Mouse (Mus musculus) MEL (cell line): ENCODE results near the gene Ttc30b. TPM values are rescaled to one million over a fixed set of nuclear protein-coding genes. Genes with fewer than 3 reads are reported as not detected.

Source experiments
- DNase-seq: peaks from one replicate; pipeline ENCODE4 v3.0.0; 2011; ENCODE audit warnings: low read depth, low spot score
- H3K27ac ChIP-seq: 2 replicates; pipeline ENCODE4 v1.5.1; 2012; ENCODE audit warnings: low read depth, mild to moderate bottlenecking, control low read depth, low read length, moderate library complexity; ENCODE audit not compliant: control insufficient read depth
- H3K27me3 ChIP-seq, 2 experiments: fragments of 150-350 bp in 1 of 2; sonication (generic) in 1 of 2; 2 replicates each; pipeline ENCODE4 v1.6.1; 2012; ENCODE audit warnings: low read length in 2 of 2, mild to moderate bottlenecking in 2 of 2, improper control_type of control experiment in 1 of 2, moderate library complexity in 1 of 2; ENCODE audit not compliant: insufficient read depth in 2 of 2, control insufficient read depth in 1 of 2
- H3K36me3 ChIP-seq, 2 experiments: 2 replicates each; pipeline ENCODE4 v1.6.1; 2012 to 2014; ENCODE audit warnings: low read length in 2 of 2, improper control_type of control experiment in 1 of 2, inconsistent platforms in 1 of 2, mild to moderate bottlenecking in 1 of 2; ENCODE audit not compliant: insufficient read depth in 2 of 2, control insufficient read depth in 1 of 2
- H3K4me1 ChIP-seq, 2 experiments: fragments of 150-350 bp in 1 of 2; sonication (generic) in 1 of 2; 2 replicates each; pipeline ENCODE4 v1.6.1; 2012; ENCODE audit warnings: low read length in 2 of 2, improper control_type of control experiment in 1 of 2, mild to moderate bottlenecking in 1 of 2; ENCODE audit not compliant: insufficient read depth in 2 of 2, control insufficient read depth in 1 of 2
- H3K4me3 ChIP-seq, 2 experiments: fragments of 150-350 bp in 1 of 2; sonication (generic) in 1 of 2; 2 replicates each; pipeline ENCODE4 v1.5.1; 2012; ENCODE audit warnings: low read depth in 2 of 2, low read length in 2 of 2, mild to moderate bottlenecking in 2 of 2, moderate library complexity in 2 of 2, control low read depth in 1 of 2, improper control_type of control experiment in 1 of 2; ENCODE audit not compliant: control insufficient read depth in 1 of 2, insufficient read depth in 1 of 2
- H3K79me2 ChIP-seq: 2 replicates; pipeline ENCODE4 v1.6.1; 2012; ENCODE audit warnings: mild to moderate bottlenecking, low read length, moderate library complexity; ENCODE audit not compliant: control insufficient read depth, poor library complexity, insufficient read depth
- H3K9ac ChIP-seq: 2 replicates; pipeline ENCODE4 v1.6.1; 2012; ENCODE audit warnings: low read depth, mild to moderate bottlenecking, control low read depth, low read length, moderate library complexity; ENCODE audit not compliant: control insufficient read depth, poor library complexity, severe bottlenecking
- H3K9me3 ChIP-seq: fragments of 150-350 bp; sonication (generic); replicated peaks from 2 replicates; pipeline ENCODE4 v1.6.1; 2012; ENCODE audit warnings: mild to moderate bottlenecking, low read length, improper control_type of control experiment, moderate library complexity; ENCODE audit not compliant: insufficient read depth
- CHD1 ChIP-seq: IDR thresholded peaks from 2 replicates; pipeline ENCODE4 v1.6.1; 2012; ENCODE audit warnings: low read depth, mild to moderate bottlenecking, inconsistent platforms, low read length, improper control_type of control experiment
- CTCF ChIP-seq, 3 experiments: IDR thresholded peaks in 2 of 3; conservative IDR thresholded peaks in 1 of 3; 2 replicates each; pipeline ENCODE4 v1.5.1; 2011 to 2012; ENCODE audit warnings: low read length in 3 of 3, low read depth in 2 of 3, mild to moderate bottlenecking in 2 of 3, improper control_type of control experiment in 1 of 3, inconsistent platforms in 1 of 3, mixed read lengths in 1 of 3, moderate library complexity in 1 of 3; ENCODE audit not compliant: control insufficient read depth in 1 of 3, insufficient read depth in 1 of 3, poor library complexity in 1 of 3, severe bottlenecking in 1 of 3
- E2F4 ChIP-seq: IDR thresholded peaks from 2 replicates; pipeline ENCODE4 v1.6.1; 2011; ENCODE audit warnings: low read depth, low read length, improper control_type of control experiment, borderline replicate concordance
- ELF1 ChIP-seq: IDR thresholded peaks from 2 replicates; pipeline ENCODE4 v1.6.1; 2014; ENCODE audit warnings: low read depth, mild to moderate bottlenecking, inconsistent platforms, low read length, improper control_type of control experiment, moderate library complexity
- GATA1 ChIP-seq: IDR thresholded peaks from 2 replicates; pipeline ENCODE4 v1.6.1; 2011; ENCODE audit warnings: low read depth, low read length, improper control_type of control experiment
- KAT2A ChIP-seq: conservative IDR thresholded peaks from 2 replicates; pipeline ENCODE4 v1.6.1; 2012; ENCODE audit warnings: low read depth, low read length, improper control_type of control experiment, inconsistent platforms
- MAFK ChIP-seq: IDR thresholded peaks from 2 replicates; pipeline ENCODE4 v1.6.1; 2011; ENCODE audit warnings: low read depth, mild to moderate bottlenecking, low read length, improper control_type of control experiment, borderline replicate concordance
- MAX ChIP-seq: IDR thresholded peaks from 2 replicates; pipeline ENCODE4 v1.6.1; 2011; ENCODE audit warnings: low read length, improper control_type of control experiment
- MAZ ChIP-seq: IDR thresholded peaks from 2 replicates; pipeline ENCODE4 v1.6.1; 2012; ENCODE audit warnings: low read depth, mild to moderate bottlenecking, inconsistent platforms, low read length, improper control_type of control experiment
- MYB ChIP-seq: IDR thresholded peaks from 2 replicates; pipeline ENCODE4 v1.6.1; 2011; ENCODE audit warnings: mild to moderate bottlenecking, low read depth, low read length, improper control_type of control experiment
- MYC ChIP-seq: IDR thresholded peaks from 2 replicates; pipeline ENCODE4 v1.6.1; 2011; ENCODE audit warnings: low read depth, mild to moderate bottlenecking, low read length, improper control_type of control experiment, moderate library complexity
- NRF1 ChIP-seq: IDR thresholded peaks from 2 replicates; pipeline ENCODE4 v1.6.1; 2014; ENCODE audit warnings: low read depth, mild to moderate bottlenecking, inconsistent platforms, low read length, improper control_type of control experiment, moderate library complexity; ENCODE audit not compliant: poor library complexity, insufficient read depth, severe bottlenecking
- POLR2A ChIP-seq, 2 experiments: IDR thresholded peaks; 2 replicates each; pipeline ENCODE4 v1.6.1; 2011 to 2012; ENCODE audit warnings: low read length in 2 of 2, mild to moderate bottlenecking in 2 of 2, control low read depth in 1 of 2, improper control_type of control experiment in 1 of 2, low read depth in 1 of 2, moderate library complexity in 1 of 2; ENCODE audit not compliant: control insufficient read depth in 1 of 2, insufficient read depth in 1 of 2, poor library complexity in 1 of 2
- POLR2AphosphoS2 ChIP-seq: IDR thresholded peaks from 2 replicates; pipeline ENCODE4 v1.6.1; 2011; ENCODE audit warnings: low read length, improper control_type of control experiment
- POLR2AphosphoS5 ChIP-seq: IDR thresholded peaks from 2 replicates; pipeline ENCODE4 v1.6.1; 2012; ENCODE audit warnings: low read depth, borderline replicate concordance, mild to moderate bottlenecking, inconsistent platforms, low read length, moderate library complexity, mixed read lengths
- RAD21 ChIP-seq: IDR thresholded peaks from 2 replicates; pipeline ENCODE4 v1.6.1; 2011; ENCODE audit warnings: mild to moderate bottlenecking, low read depth, low read length, improper control_type of control experiment
- RCOR1 ChIP-seq: IDR thresholded peaks from 2 replicates; pipeline ENCODE4 v1.6.1; 2012; ENCODE audit warnings: low read depth, mild to moderate bottlenecking, inconsistent platforms, low read length, improper control_type of control experiment
- SIN3A ChIP-seq: IDR thresholded peaks from 2 replicates; pipeline ENCODE4 v1.6.1; 2012; ENCODE audit warnings: low read length, improper control_type of control experiment, inconsistent platforms
- SMC3 ChIP-seq: IDR thresholded peaks from 2 replicates; pipeline ENCODE4 v1.6.1; 2011; ENCODE audit warnings: low read depth, low read length, improper control_type of control experiment
- TBP ChIP-seq: IDR thresholded peaks from 2 replicates; pipeline ENCODE4 v1.8.0; 2011; ENCODE audit warnings: low read depth, low read length, improper control_type of control experiment
- UBTF ChIP-seq: IDR thresholded peaks from 2 replicates; pipeline ENCODE4 v1.6.1; 2012; ENCODE audit warnings: low read depth, mild to moderate bottlenecking, inconsistent platforms, low read length, improper control_type of control experiment, moderate library complexity, borderline replicate concordance; ENCODE audit not compliant: insufficient read depth
- USF1 ChIP-seq: IDR thresholded peaks from 2 replicates; pipeline ENCODE4 v1.6.1; 2014; ENCODE audit warnings: low read depth, mild to moderate bottlenecking, inconsistent platforms, low read length, improper control_type of control experiment, moderate library complexity
- USF2 ChIP-seq, 2 experiments: IDR thresholded peaks; 2 replicates each; pipeline ENCODE4 v1.6.1; 2011 to 2012; ENCODE audit warnings: improper control_type of control experiment in 2 of 2, low read length in 2 of 2, borderline replicate concordance in 1 of 2, inconsistent platforms in 1 of 2, low read depth in 1 of 2, mild to moderate bottlenecking in 1 of 2; ENCODE audit not compliant: insufficient read depth in 1 of 2
- ZKSCAN1 ChIP-seq: IDR thresholded peaks from 2 replicates; pipeline ENCODE4 v1.6.1; 2012; ENCODE audit warnings: low read depth, mild to moderate bottlenecking, inconsistent platforms, low read length, improper control_type of control experiment, moderate library complexity
- ZMIZ1 ChIP-seq: IDR thresholded peaks from 2 replicates; pipeline ENCODE4 v1.6.1; 2012; ENCODE audit warnings: low read depth, mild to moderate bottlenecking, inconsistent platforms, low read length, improper control_type of control experiment, moderate library complexity
- ZNF384 ChIP-seq: IDR thresholded peaks from 2 replicates; pipeline ENCODE4 v1.6.1; 2012; ENCODE audit warnings: low read depth, mild to moderate bottlenecking, inconsistent platforms, low read length, improper control_type of control experiment
- polyA plus RNA-seq, 2 experiments: library from polyadenylated mRNA; stranded (reverse) in 1 of 2; unstranded in 1 of 2; fragments of >175 nt in 1 of 2; fragments of >200 nt in 1 of 2; gene quantifications; 2 replicates each; pipeline versions ENCODE4 v1.2.1 to v1.2.4; 2012; ENCODE audit warnings: low replicate concordance in 2 of 2, low read depth in 1 of 2; ENCODE audit not compliant: insufficient read length in 2 of 2, insufficient read depth in 1 of 2, missing spikeins in 1 of 2
- total RNA-seq: library from RNA; depleted of rRNA; stranded (reverse); fragments of 300-350 nt; gene quantifications from 2 replicates; pipeline ENCODE4 v1.2.3, GENCODE M21; 2012

Ttc30b gene
- total and polyA plus RNA-seq, 3 experiments, result not detected

DNA sequence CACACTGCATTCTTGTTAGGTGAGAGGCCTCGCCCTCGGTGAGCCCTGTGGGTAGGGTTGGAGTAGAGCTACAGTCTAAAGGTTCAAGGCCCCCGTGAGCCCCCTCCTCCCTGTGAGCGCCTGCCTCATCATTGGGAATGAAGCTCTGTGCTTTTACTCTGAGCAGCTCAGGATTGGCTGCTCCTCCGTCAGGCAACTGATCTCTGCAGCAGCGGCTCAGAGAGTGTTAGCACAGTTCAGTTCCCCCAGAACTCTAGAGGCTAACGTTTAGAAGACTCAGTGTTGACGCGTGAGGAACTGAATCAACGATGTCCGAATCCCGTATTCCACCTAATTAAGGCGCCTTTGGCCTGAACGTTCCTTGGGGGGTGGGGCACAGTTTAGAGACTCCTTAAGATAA is 17.3 kb upstream of the Ttc30b start:
- H3K4me1 ChIP-seq, result no peaks in the 10 kb centered on the region
- H3K79me2 ChIP-seq, result no peaks in the 10 kb centered on the region
- no peaks in the 10 kb centered on the region for H3K9me3 ChIP-seq
- no peak for TF ChIP-seq POLR2AphosphoS5
- no peak for TF ChIP-seq CTCF (IDR thresholded peaks at IDR 0.05 in 2 of 3, conservative IDR thresholded peaks at IDR 0.05 in 1 of 3; ENCODE audit: control insufficient read depth in 1 of 3, insufficient read depth in 1 of 3, low read depth in 2 of 3, low read length in 3 of 3, poor library complexity in 1 of 3, severe bottlenecking in 1 of 3)
- no peak for TF ChIP-seq SIN3A
- TF ChIP-seq MYC, result no peak
- no peak for TF ChIP-seq MAZ
- TF ChIP-seq TBP, result no peak
- TF ChIP-seq GATA1, result no peak
- TF ChIP-seq ZNF384, result no peak
- no peak for TF ChIP-seq POLR2AphosphoS2
- no peak for TF ChIP-seq ZMIZ1
- no peak for TF ChIP-seq UBTF
- no peak for TF ChIP-seq ZKSCAN1
- no peak for TF ChIP-seq NRF1
- TF ChIP-seq MAX, result no peak
- TF ChIP-seq, all 39 proteins: peak for 0
- Histone ChIP-seq H3K27ac (no peak overlapping the region), H3K9ac (no peak overlapping the region), H3K4me3 (no peak overlapping the region), H3K36me3 (no peaks in the 10 kb centered on the region), H3K27me3 (peaks cover 0 to 2% of the 10 kb centered on the region in 2 experiments; a peak in 2 of 4 replicates)
- no peak for DNase-seq

DNA sequence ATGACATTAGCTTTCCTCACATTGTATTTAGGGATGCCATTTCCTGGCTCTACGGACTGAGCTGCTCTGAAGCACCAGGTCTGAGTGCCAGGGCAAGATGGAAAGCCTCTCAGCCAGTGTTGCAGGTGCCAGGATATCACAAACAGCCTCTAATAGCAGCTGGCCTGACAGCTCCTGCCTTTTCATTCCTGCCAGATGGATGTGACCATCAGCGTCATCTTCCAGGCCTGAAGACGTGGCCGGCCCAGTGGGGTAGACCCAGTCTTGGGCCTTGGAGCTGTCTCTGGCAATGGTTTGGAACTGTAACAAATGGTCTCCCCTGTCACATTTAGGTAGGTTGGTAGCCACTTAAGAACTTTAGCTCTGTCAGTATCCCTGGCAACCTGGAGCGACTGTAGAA is 14.9 kb upstream of the Ttc30b start:
- no peaks in the 10 kb centered on the region for H3K4me1 ChIP-seq
- H3K27ac ChIP-seq, result no peak overlapping the region
- TF ChIP-seq USF1 (no peak), POLR2A (IDR thresholded peaks at IDR 0.05; ENCODE audit: control insufficient read depth in 1 of 2, insufficient read depth in 1 of 2, low read depth in 1 of 2, low read length in 2 of 2, poor library complexity in 1 of 2) (no peak), CTCF (IDR thresholded peaks at IDR 0.05 in 2 of 3, conservative IDR thresholded peaks at IDR 0.05 in 1 of 3; ENCODE audit: control insufficient read depth in 1 of 3, insufficient read depth in 1 of 3, low read depth in 2 of 3, low read length in 3 of 3, poor library complexity in 1 of 3, severe bottlenecking in 1 of 3) (no peak), SIN3A (no peak)
- H3K4me3 ChIP-seq, result no peak overlapping the region
- H3K27me3 ChIP-seq, result peaks cover 0 to 2% of the 10 kb centered on the region in 2 experiments; a peak in 3 of 4 replicates
- H3K9ac ChIP-seq, result no peak overlapping the region
- DNase-seq, result no peak
- no peaks in the 10 kb centered on the region for H3K9me3 ChIP-seq
- H3K79me2 ChIP-seq, result no peaks in the 10 kb centered on the region
- no peaks in the 10 kb centered on the region for H3K36me3 ChIP-seq

DNA sequence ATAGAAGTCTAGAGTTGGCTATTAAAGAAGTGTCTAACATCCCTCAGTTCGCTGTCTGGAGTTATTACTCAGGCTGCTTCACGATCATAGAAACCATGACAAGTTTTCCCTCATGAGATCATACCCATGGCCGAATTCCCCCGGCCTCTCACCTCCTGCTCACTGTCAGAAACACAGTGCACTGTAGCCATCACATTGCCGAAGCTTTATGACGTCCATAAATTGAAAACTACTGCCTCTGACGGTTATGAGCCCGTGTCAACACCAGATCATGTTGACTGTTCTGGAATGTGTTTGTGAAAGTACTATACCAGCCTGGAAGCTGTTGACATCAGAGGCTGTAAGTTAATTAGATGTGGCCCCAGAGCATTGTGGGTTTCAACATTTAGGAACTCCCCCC is 12.3 kb upstream of the Ttc30b start:
- H3K27me3 ChIP-seq, result peaks cover 0 to 1% of the 10 kb centered on the region in 2 experiments; a peak in 3 of 4 replicates
- H3K4me3 ChIP-seq, result no peak overlapping the region
- no peak overlapping the region for H3K27ac ChIP-seq
- no peaks in the 10 kb centered on the region for H3K36me3 ChIP-seq
- H3K9me3 ChIP-seq, result no peaks in the 10 kb centered on the region
- H3K4me1 ChIP-seq, result no peaks in the 10 kb centered on the region
- TF ChIP-seq E2F4 (no peak), SMC3 (no peak), RAD21 (no peak), MAZ (no peak), MAX (no peak), SIN3A (no peak), MYC (no peak), CHD1 (no peak), USF2 (IDR thresholded peaks at IDR 0.05; ENCODE audit: borderline replicate concordance in 1 of 2, insufficient read depth in 1 of 2, low read depth in 1 of 2, low read length in 2 of 2) (no peak), RCOR1 (no peak), KAT2A (no peak), MYB (no peak), ELF1 (no peak), MAFK (no peak), CTCF (IDR thresholded peaks at IDR 0.05 in 2 of 3, conservative IDR thresholded peaks at IDR 0.05 in 1 of 3; ENCODE audit: control insufficient read depth in 1 of 3, insufficient read depth in 1 of 3, low read depth in 2 of 3, low read length in 3 of 3, poor library complexity in 1 of 3, severe bottlenecking in 1 of 3) (no peak)
- no peak for DNase-seq
- no peak overlapping the region for H3K9ac ChIP-seq
- H3K79me2 ChIP-seq, result no peaks in the 10 kb centered on the region
